Mouse (Mus musculus): Measurements from ENCODE around the gene Nhsl1. TPM values are rescaled to one million over a fixed set of nuclear protein-coding genes. Genes with fewer than 3 reads are reported as not detected.
"Not testable (repeated sequence)": the region's sequence is repeated elsewhere in the genome, so short reads cannot be mapped to it uniquely, and the experiment has no call there.

The Nhsl1 gene
- total RNA-seq, 2 experiments from 2014 or later = 4.6 to 7.0 TPM

- intact Hi-C loops (cut with DNase I) = no loop called here
- H3K4me3 ChIP-seq = no peak overlapping the region
- TF ChIP-seq CTCF (IDR thresholded peaks at IDR 0.05) = no peak
- no peak for DNase-seq
- peak overlapping the region; percentile 24; the same call in 1 of the 2 replicates for H3K27ac ChIP-seq
Measured at GRCm38 (mm10) chr10:18437584-18437983, 118.8 kb downstream of the Nhsl1 start.

GRCm38 (mm10) chr10:18445603-18446358 is 127.0 kb downstream of the Nhsl1 start:
- no peak for TF ChIP-seq CTCF (IDR thresholded peaks at IDR 0.05)
- intact Hi-C loops (cut with DNase I) = no loop called here

GRCm38 (mm10) chr10:18446359-18446820 is 127.6 kb downstream of the Nhsl1 start:
- H3K27ac ChIP-seq = 0 out of 2 replicates have a peak overlapping the region, but pooled peaks have one; percentile 20
- no peak for DNase-seq
- intact Hi-C loops (cut with DNase I) = no loop called here
- no peak overlapping the region for H3K4me3 ChIP-seq
- no peak for TF ChIP-seq CTCF (IDR thresholded peaks at IDR 0.05)

More at GRCm38 (mm10) chr10:18445603-18446358, 127.0 kb downstream of the Nhsl1 start:
- H3K27ac ChIP-seq = 0 out of 2 replicates have a peak overlapping the region, but pooled peaks have one; percentile 20
- H3K4me3 ChIP-seq = no peak overlapping the region
- DNase-seq = no peak

GRCm38 (mm10) chr10:18447299-18447698 is 128.5 kb downstream of the Nhsl1 start:
- intact Hi-C loops (cut with DNase I) = no loop called here
- Histone ChIP-seq H3K27ac (no peak overlapping the region; the same call in 1 of the 2 replicates), H3K4me3 (no peak overlapping the region)
- DNase-seq = no peak
- no peak for TF ChIP-seq CTCF (IDR thresholded peaks at IDR 0.05)

GRCm38 (mm10) chr10:18448896-18449295 is 130.1 kb downstream of the Nhsl1 start:
- intact Hi-C loops (cut with DNase I); H3K27ac ChIP-seq: not testable (repeated sequence)

GRCm38 (mm10) chr10:18453380-18453779 is 134.6 kb downstream of the Nhsl1 start:
- intact Hi-C loops (cut with DNase I) = loop anchor here (1.0 kb wide), 1 partner anchor 75 kb away; no protein-coding TSS in a partner anchor
- Histone ChIP-seq H3K27ac (no peak overlapping the region), H3K4me3 (no peak overlapping the region)
- TF ChIP-seq CTCF (IDR thresholded peaks at IDR 0.05) = peak; percentile 96
- peak; percentile 86 for DNase-seq

More at GRCm38 (mm10) chr10:18448896-18449295, 130.1 kb downstream of the Nhsl1 start:
- H3K4me3 ChIP-seq, DNase-seq: not testable (repeated sequence)

GRCm38 (mm10) chr10:18454161-18454560 is 135.4 kb downstream of the Nhsl1 start:
- Histone ChIP-seq H3K27ac (no peak overlapping the region), H3K4me3 (no peak overlapping the region)
- DNase-seq = no peak
- intact Hi-C loops (cut with DNase I) = no loop called here
- no peak for TF ChIP-seq CTCF (IDR thresholded peaks at IDR 0.05)

GRCm38 (mm10) chr10:18455301-18455920 is 136.6 kb downstream of the Nhsl1 start:
- intact Hi-C loops (cut with DNase I) = no loop called here
- no peak for TF ChIP-seq CTCF (IDR thresholded peaks at IDR 0.05)
- H3K4me3 ChIP-seq = no peak overlapping the region
- DNase-seq = no peak
- no peak overlapping the region for H3K27ac ChIP-seq

GRCm38 (mm10) chr10:18457808-18458475 is 139.2 kb downstream of the Nhsl1 start:
- no peak for DNase-seq
- intact Hi-C loops (cut with DNase I) = no loop called here
- no peak overlapping the region for H3K27ac ChIP-seq
- no peak for TF ChIP-seq CTCF (IDR thresholded peaks at IDR 0.05)
- H3K4me3 ChIP-seq = no peak overlapping the region

- no peak for DNase-seq
- no peak overlapping the region for H3K4me3 ChIP-seq
- no peak for TF ChIP-seq CTCF (IDR thresholded peaks at IDR 0.05)
- no peak overlapping the region for H3K27ac ChIP-seq
- intact Hi-C loops (cut with DNase I) = no loop called here
Measured at GRCm38 (mm10) chr10:18461336-18461735, 142.6 kb downstream of the Nhsl1 start.

- TF ChIP-seq CTCF (IDR thresholded peaks at IDR 0.05) = no peak
- intact Hi-C loops (cut with DNase I) = no loop called here
- Histone ChIP-seq H3K4me3 (no peak overlapping the region), H3K27ac (no peak overlapping the region)
- DNase-seq = no peak
Measured at GRCm38 (mm10) chr10:18463071-18463841, 144.5 kb downstream of the Nhsl1 start.

- H3K4me3 ChIP-seq = no peak overlapping the region
- no peak overlapping the region for H3K27ac ChIP-seq
Measured at GRCm38 (mm10) chr10:18468396-18468795, 149.6 kb downstream of the Nhsl1 start.

More at GRCm38 (mm10) chr10:18468396-18468795, 149.6 kb downstream of the Nhsl1 start:
- intact Hi-C loops (cut with DNase I) = no loop called here
- no peak for DNase-seq
- TF ChIP-seq CTCF (IDR thresholded peaks at IDR 0.05) = no peak
